Mouse (Mus musculus): ENCODE data around the gene Vwf. TPM values are rescaled to one million over a fixed set of nuclear protein-coding genes. Genes with fewer than 3 reads are reported as not detected.
A peak's percentile ranks its signal among the peaks of the same experiment; 100 is the strongest.

The Vwf gene
- polyA plus RNA-seq, 1 experiment: 64.0 TPM

DNA sequence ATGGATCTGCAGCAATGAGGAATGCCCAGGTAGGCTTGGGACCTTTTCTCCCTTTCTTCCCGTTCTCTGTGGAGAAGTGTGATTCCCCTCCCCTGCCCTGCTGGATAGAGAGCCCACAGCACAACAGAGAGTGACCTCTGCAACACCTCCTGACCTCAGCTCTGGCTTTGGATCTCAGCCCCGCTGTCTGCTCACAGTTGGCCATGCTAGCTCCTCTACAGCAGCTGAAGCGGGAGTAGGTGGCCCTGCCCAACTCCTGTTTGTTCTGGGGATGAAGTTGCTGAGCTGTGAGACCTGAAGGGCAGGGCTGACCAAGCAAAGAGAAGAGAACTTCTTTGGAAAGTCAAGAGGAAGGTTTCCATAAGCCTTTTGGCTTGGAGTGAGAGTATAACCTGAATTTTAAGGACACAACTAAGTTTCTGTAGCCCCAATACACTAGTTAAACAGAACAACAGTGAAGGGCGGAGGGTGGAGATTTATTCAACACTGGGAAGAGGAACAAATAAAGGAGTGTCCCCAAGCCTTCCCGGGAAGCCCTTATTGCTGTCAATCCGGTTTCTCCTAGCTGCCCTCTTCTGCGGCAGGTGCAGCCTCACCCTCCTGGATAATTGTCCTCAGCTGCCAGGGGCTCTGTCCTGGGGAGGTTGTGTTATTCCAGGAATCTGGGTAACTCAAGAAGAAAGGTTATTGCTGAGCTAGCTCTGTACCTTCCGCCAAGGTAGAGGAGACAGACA lies 45.2 kb downstream of the Vwf start:
- H3K27ac ChIP-seq (ENCODE audit: insufficient read depth, low read depth, low read length): peak overlapping the region; percentile 62
- no peaks in the 10 kb centered on the region for H3K36me3 ChIP-seq (ENCODE audit: control insufficient read depth, insufficient read depth, low read length)
- H3K4me3 ChIP-seq (ENCODE audit: low read depth, low read length): no peak overlapping the region
- H3K27me3 ChIP-seq (ENCODE audit: control insufficient read depth, insufficient read depth, low read length): no peaks in the 10 kb centered on the region
- H3K4me1 ChIP-seq (ENCODE audit: control insufficient read depth, insufficient read depth, insufficient read length, low read length): peaks cover 14% of the 10 kb centered on the region
- TF ChIP-seq POLR2A (IDR thresholded peaks at IDR 0.05; ENCODE audit: low read depth, low read length) (no peak), CTCF (IDR thresholded peaks at IDR 0.05; ENCODE audit: extremely low read depth, insufficient read length, insufficient replicate concordance, low read depth, low read length) (no peak)
- WGBS: 25% methylated on average over 8 of the region's 8 CpGs

DNA sequence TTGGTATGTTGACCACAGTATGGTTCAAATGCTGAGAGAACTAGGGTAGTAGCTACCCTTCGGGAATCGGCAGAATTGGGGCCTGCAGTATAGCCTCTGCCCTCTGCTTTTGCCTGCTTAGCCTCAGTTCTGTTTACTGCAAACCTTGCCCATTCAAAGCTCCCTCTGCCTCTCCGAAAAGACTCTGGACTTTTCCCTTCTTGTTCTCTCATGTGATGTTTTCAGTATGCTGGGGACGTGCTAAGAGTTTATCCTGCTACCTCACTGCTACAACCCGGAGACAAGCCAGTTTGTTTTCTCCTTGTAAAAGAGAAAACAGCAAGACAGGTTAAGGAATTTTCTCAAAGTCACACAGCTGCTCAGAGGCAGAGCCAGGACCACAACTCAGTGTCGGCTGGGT lies 46.0 kb downstream of the Vwf start:
- WGBS: 39% methylated on average over 6 of the region's 6 CpGs
- TF ChIP-seq CTCF (IDR thresholded peaks at IDR 0.05; ENCODE audit: extremely low read depth, insufficient read length, insufficient replicate concordance, low read depth, low read length) (no peak), POLR2A (IDR thresholded peaks at IDR 0.05; ENCODE audit: low read depth, low read length) (no peak)
- no peaks in the 10 kb centered on the region for H3K27me3 ChIP-seq (ENCODE audit: control insufficient read depth, insufficient read depth, low read length)
- H3K27ac ChIP-seq (ENCODE audit: insufficient read depth, low read depth, low read length): peak overlapping the region; percentile 39
- peaks cover 14% of the 10 kb centered on the region for H3K4me1 ChIP-seq (ENCODE audit: control insufficient read depth, insufficient read depth, insufficient read length, low read length)
- H3K36me3 ChIP-seq (ENCODE audit: control insufficient read depth, insufficient read depth, low read length): no peaks in the 10 kb centered on the region
- H3K4me3 ChIP-seq (ENCODE audit: low read depth, low read length): no peak overlapping the region

DNA sequence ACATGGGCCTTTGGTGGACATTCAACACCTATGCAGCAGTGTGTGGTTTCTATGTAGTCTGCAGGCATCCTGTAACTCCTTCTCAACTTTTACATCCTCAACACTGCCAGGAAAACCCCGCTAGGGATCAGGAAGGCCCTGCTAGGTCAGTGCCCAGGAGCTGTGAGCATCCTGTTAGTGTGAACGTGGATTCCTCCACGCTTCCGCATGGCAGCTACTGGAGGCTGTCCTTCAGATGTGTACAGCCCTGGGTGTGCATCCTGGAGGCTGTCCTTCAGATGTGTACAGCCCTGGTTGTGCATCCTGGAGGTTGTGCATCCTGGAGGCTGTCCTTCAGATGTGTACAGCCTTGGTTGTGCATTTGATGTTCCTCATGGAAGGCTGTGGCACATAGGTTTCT lies 47.7 kb downstream of the Vwf start:
- TF ChIP-seq CTCF (IDR thresholded peaks at IDR 0.05; ENCODE audit: extremely low read depth, insufficient read length, insufficient replicate concordance, low read depth, low read length): no peak
- TF ChIP-seq POLR2A (IDR thresholded peaks at IDR 0.05; ENCODE audit: low read depth, low read length): no peak

DNA sequence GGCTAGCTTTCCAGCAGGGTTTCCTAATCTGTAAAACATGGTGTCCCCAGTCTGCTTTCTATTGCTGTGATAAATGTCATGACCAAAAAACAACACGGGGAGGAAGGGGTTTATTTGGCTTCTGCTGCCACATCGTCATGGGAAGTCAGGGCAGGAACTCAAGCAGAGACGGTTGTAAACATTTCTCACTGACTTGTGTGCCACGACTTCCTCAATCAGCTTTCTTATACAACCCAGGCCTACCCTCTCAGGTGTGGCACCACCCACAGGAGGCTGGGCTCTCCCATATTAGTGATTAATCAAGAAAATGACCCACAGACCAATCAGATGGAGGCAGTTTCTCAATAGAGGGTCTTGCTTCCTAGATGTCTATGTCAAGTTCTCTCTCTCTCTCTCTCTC lies 48.3 kb downstream of the Vwf start:
- TF ChIP-seq POLR2A (IDR thresholded peaks at IDR 0.05; ENCODE audit: low read depth, low read length) (no peak), CTCF (IDR thresholded peaks at IDR 0.05; ENCODE audit: extremely low read depth, insufficient read length, insufficient replicate concordance, low read depth, low read length) (no peak)
- no peaks in the 10 kb centered on the region for H3K27me3 ChIP-seq (ENCODE audit: control insufficient read depth, insufficient read depth, low read length)
- WGBS: 3% methylated on average over 4 of the region's 4 CpGs
- no peaks in the 10 kb centered on the region for H3K36me3 ChIP-seq (ENCODE audit: control insufficient read depth, insufficient read depth, low read length)
- 0 out of 2 replicates have a peak overlapping the region, but pooled peaks have one; percentile 12 for H3K27ac ChIP-seq (ENCODE audit: insufficient read depth, low read depth, low read length)
- peaks cover 14% of the 10 kb centered on the region for H3K4me1 ChIP-seq (ENCODE audit: control insufficient read depth, insufficient read depth, insufficient read length, low read length)
- no peak overlapping the region for H3K4me3 ChIP-seq (ENCODE audit: low read depth, low read length)

More for the DNA sequence above, 47.7 kb downstream of the Vwf start:
- Histone ChIP-seq H3K27ac (ENCODE audit: insufficient read depth, low read depth, low read length) (0 out of 2 replicates have a peak overlapping the region, but pooled peaks have one; percentile 12), H3K27me3 (ENCODE audit: control insufficient read depth, insufficient read depth, low read length) (no peaks in the 10 kb centered on the region), H3K4me3 (ENCODE audit: low read depth, low read length) (no peak overlapping the region), H3K36me3 (ENCODE audit: control insufficient read depth, insufficient read depth, low read length) (no peaks in the 10 kb centered on the region), H3K4me1 (ENCODE audit: control insufficient read depth, insufficient read depth, insufficient read length, low read length) (peaks cover 14% of the 10 kb centered on the region)
- WGBS: 92% methylated on average over 4 of the region's 4 CpGs

DNA sequence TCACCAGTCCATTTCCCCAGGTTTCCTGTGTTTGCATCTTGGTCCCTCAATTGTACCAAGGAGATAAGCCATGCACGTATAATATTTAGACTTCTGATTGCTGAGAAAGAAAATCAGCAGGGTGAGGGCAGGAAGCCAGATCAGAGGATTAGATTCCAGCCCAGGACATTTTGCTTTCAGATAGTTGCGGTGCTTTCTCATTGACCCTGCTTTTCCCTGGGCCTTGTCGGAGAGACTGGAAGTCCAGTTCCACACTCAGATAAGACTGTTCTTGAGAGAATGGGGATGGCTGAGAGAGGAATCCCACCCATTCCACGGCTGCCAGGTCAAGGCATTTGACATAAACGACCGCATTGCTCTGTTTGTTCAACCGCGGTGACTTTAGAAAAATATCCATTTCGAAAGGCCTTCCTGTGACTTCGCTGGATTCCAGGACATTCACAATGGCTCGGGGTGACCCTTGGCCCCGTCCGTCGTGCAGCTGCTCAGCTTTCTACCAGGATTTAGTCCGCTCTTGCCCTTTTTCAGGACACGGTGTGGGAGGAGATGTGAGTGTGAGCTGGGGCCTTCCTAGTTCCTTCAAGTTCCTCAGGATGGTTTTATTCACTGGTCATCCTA lies 50.2 kb downstream of the Vwf start:
- Histone ChIP-seq H3K4me1 (ENCODE audit: control insufficient read depth, insufficient read depth, insufficient read length, low read length) (peaks cover 6% of the 10 kb centered on the region; the same call in 1 of the 2 replicates), H3K27me3 (ENCODE audit: control insufficient read depth, insufficient read depth, low read length) (no peaks in the 10 kb centered on the region), H3K4me3 (ENCODE audit: low read depth, low read length) (no peak overlapping the region), H3K27ac (ENCODE audit: insufficient read depth, low read depth, low read length) (no peak overlapping the region), H3K36me3 (ENCODE audit: control insufficient read depth, insufficient read depth, low read length) (no peaks in the 10 kb centered on the region)
- WGBS: 62% methylated on average over 16 of the region's 16 CpGs
- TF ChIP-seq CTCF (IDR thresholded peaks at IDR 0.05; ENCODE audit: extremely low read depth, insufficient read length, insufficient replicate concordance, low read depth, low read length): no peak
- no peak for TF ChIP-seq POLR2A (IDR thresholded peaks at IDR 0.05; ENCODE audit: low read depth, low read length)

DNA sequence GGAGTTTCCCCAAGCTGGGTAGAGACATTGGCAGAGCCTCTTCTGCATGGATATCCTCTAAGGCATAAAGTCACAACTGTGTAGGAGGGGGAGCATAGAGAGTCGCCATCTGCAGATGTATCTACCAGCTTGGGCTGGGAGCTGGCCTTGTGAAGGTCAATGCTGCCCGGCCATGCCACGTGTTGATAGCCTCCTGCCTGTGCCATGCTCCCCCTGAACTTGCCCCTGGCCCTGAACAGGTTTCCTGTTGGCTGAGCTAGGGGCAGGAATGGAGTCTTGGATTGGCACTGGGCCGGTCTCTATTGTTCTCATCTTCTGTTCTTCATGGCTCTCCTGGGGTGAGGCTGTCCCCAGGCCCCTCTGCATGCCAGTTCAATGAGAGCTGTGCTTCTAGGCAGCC lies 51.1 kb downstream of the Vwf start:
- H3K4me1 ChIP-seq (ENCODE audit: control insufficient read depth, insufficient read depth, insufficient read length, low read length): peaks cover 2% of the 10 kb centered on the region; the same call in 1 of the 2 replicates
- H3K36me3 ChIP-seq (ENCODE audit: control insufficient read depth, insufficient read depth, low read length): no peaks in the 10 kb centered on the region
- no peak overlapping the region for H3K27ac ChIP-seq (ENCODE audit: insufficient read depth, low read depth, low read length)
- TF ChIP-seq POLR2A (IDR thresholded peaks at IDR 0.05; ENCODE audit: low read depth, low read length) (no peak), CTCF (IDR thresholded peaks at IDR 0.05; ENCODE audit: extremely low read depth, insufficient read length, insufficient replicate concordance, low read depth, low read length) (no peak)
- no peak overlapping the region for H3K4me3 ChIP-seq (ENCODE audit: low read depth, low read length)
- H3K27me3 ChIP-seq (ENCODE audit: control insufficient read depth, insufficient read depth, low read length): no peaks in the 10 kb centered on the region
- WGBS: 85% methylated on average over 4 of the region's 4 CpGs

DNA sequence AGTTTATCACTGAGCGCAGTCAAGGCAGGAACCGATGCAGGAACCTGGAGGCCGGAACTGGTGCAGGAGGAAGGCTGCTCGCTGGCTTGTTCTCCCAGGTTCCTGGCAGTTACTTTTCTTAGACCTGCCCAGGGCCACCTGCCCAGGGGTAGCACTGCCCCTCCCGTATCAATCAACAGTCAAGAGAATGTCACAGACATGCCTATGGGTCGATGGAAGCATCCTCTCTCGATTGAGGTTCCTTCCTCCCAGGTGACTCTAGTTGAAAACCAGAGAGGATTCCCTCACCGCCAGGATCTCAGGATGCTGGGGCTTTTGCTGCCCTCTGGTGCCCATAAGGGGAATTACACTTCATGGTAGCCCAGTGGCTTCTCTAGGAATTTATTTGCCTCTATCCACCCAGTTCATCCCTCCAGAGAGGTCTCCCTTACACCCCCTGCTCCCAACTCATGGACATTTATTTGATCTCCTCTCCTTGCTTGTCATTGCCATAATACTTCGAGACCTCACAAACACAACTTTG lies 53.5 kb downstream of the Vwf start:
- 40% methylated on average over 9 of the region's 9 CpGs for WGBS
- Histone ChIP-seq H3K27me3 (ENCODE audit: control insufficient read depth, insufficient read depth, low read length) (no peaks in the 10 kb centered on the region), H3K36me3 (ENCODE audit: control insufficient read depth, insufficient read depth, low read length) (no peaks in the 10 kb centered on the region), H3K4me1 (ENCODE audit: control insufficient read depth, insufficient read depth, insufficient read length, low read length) (peaks cover 3% of the 10 kb centered on the region), H3K27ac (ENCODE audit: insufficient read depth, low read depth, low read length) (no peak overlapping the region), H3K4me3 (ENCODE audit: low read depth, low read length) (no peak overlapping the region)
- TF ChIP-seq CTCF (IDR thresholded peaks at IDR 0.05; ENCODE audit: extremely low read depth, insufficient read length, insufficient replicate concordance, low read depth, low read length): peak; percentile 94
- TF ChIP-seq POLR2A (IDR thresholded peaks at IDR 0.05; ENCODE audit: low read depth, low read length): no peak
